Mouse (Mus musculus) liver, postnatal 0 days (tissue): ENCODE measurements around the gene Cir1. TPM values are rescaled to one million over a fixed set of nuclear protein-coding genes. Genes with fewer than 3 reads are reported as not detected.

Source experiments
- ATAC-seq: fragments of 200-750 bp; cut with Nextera tagmentation; 2 replicates; pipeline ENCODE4 v1.8.0; 2017; ENCODE audit warnings: mild to moderate bottlenecking, moderate library complexity
- DNase-seq: peaks from one replicate; pipeline ENCODE4 v3.0.0-alpha.2; 2016
- H3K27ac ChIP-seq: fragments of 300-500 bp; sonication (generic); 2 replicates; pipeline ENCODE4 v1.5.1; 2014; ENCODE audit warnings: antibody characterized with exemption, moderate library complexity, mild to moderate bottlenecking, low read depth
- H3K27me3 ChIP-seq: fragments of 300-500 bp; sonication (generic); 2 replicates; pipeline ENCODE4 v1.6.1; 2014; ENCODE audit warnings: low read length, control low read depth, mixed read lengths; ENCODE audit not compliant: insufficient read depth
- H3K36me3 ChIP-seq: fragments of 300-500 bp; sonication (generic); replicated peaks from 2 replicates; pipeline ENCODE4 v1.6.1; 2014; ENCODE audit warnings: mild to moderate bottlenecking, control low read depth, low read length, moderate library complexity, mixed read lengths; ENCODE audit not compliant: insufficient read depth
- H3K4me1 ChIP-seq: fragments of 300-500 bp; sonication (generic); 2 replicates; pipeline ENCODE4 v1.6.1; 2014; ENCODE audit warnings: antibody characterized with exemption, mild to moderate bottlenecking, control low read depth; ENCODE audit not compliant: insufficient read depth
- H3K4me2 ChIP-seq: fragments of 300-500 bp; sonication (generic); 2 replicates; pipeline ENCODE4 v1.6.1; 2014; ENCODE audit warnings: low read depth, mild to moderate bottlenecking, low read length, moderate library complexity, mixed read lengths
- H3K4me3 ChIP-seq: fragments of 300-500 bp; sonication (generic); 2 replicates; pipeline ENCODE4 v1.5.1; 2014; ENCODE audit warnings: low read depth, low read length
- H3K9ac ChIP-seq: fragments of 300-500 bp; sonication (generic); replicated peaks from 2 replicates; pipeline ENCODE4 v1.6.1; 2014; ENCODE audit warnings: mild to moderate bottlenecking, moderate library complexity
- H3K9me3 ChIP-seq: fragments of 300-500 bp; sonication (generic); 2 replicates; pipeline ENCODE4 v1.6.1; 2016; ENCODE audit warnings: mild to moderate bottlenecking, control low read depth, low read length, mixed read lengths
- CTCF ChIP-seq: sonication (generic); IDR thresholded peaks from 2 replicates; pipeline ENCODE4 v1.5.1; 2016; ENCODE audit warnings: antibody characterized with exemption, low read depth
- EP300 ChIP-seq: IDR thresholded peaks from 2 replicates; pipeline ENCODE4 v1.6.1; 2016; ENCODE audit warnings: antibody characterized with exemption, low read depth, mild to moderate bottlenecking
- WGBS: fragments of 180-500 bp; shearing (Covaris S2); extraction: QIAGEN DNeasy Blood & Tissue Kit; methylation state at CpG from one replicate; pipeline ENCODE4 v1.1.7; 2014; ENCODE audit not compliant: insufficient replicate concordance; 5-methylcytosine and 5-hydroxymethylcytosine counted together
- polyA plus RNA-seq: library from polyadenylated mRNA; unstranded; fragments of >200 nt; fragmentation: Nextera tagmentation; extraction: Ambion mirVana; gene quantifications from 2 replicates; pipeline ENCODE4 v1.2.1, GENCODE M21; 2015

The Cir1 gene
- polyA plus RNA-seq, 1 experiment from 2014 or later: 18.4 TPM

- TF ChIP-seq EP300 (peak; percentile 26; the same call in 1 of the 2 replicates), CTCF (no peak)
- WGBS: 16% methylated on average over 14 of the region's 14 CpGs
- H3K27ac ChIP-seq: peak overlapping the region; percentile 93
- peak overlapping the region; percentile 69 for H3K9ac ChIP-seq
- ATAC-seq: peak; percentile 55
- peak overlapping the region; percentile 72 for H3K4me2 ChIP-seq
- H3K4me1 ChIP-seq: peaks cover 13% of the 10 kb centered on the region; the same call in 1 of the 2 replicates
- H3K4me3 ChIP-seq: peak overlapping the region; percentile 78
- peak; percentile 61 for DNase-seq
- H3K9me3 ChIP-seq: no peaks in the 10 kb centered on the region
- peaks cover 31% of the 10 kb centered on the region for H3K36me3 ChIP-seq
- H3K27me3 ChIP-seq: no peaks in the 10 kb centered on the region
These were observed 608 bp upstream of the Cir1 start for GRCm38 (mm10) chr2:73313117-73313501.

- Histone ChIP-seq H3K4me2 (no peak overlapping the region), H3K9me3 (no peaks in the 10 kb centered on the region), H3K4me3 (no peak overlapping the region), H3K4me1 (peaks cover 16% of the 10 kb centered on the region; the same call in 1 of the 2 replicates), H3K9ac (no peak overlapping the region), H3K36me3 (peaks cover 77% of the 10 kb centered on the region), H3K27ac (no peak overlapping the region), H3K27me3 (no peaks in the 10 kb centered on the region)
- DNase-seq (no peak), ATAC-seq (no peak)
- no peak for TF ChIP-seq CTCF
- TF ChIP-seq EP300: no peak
- 93% methylated on average over 7 of the region's 7 CpGs for WGBS
These were observed 6.5 kb downstream of the Cir1 start for GRCm38 (mm10) chr2:73306006-73306405.

- Histone ChIP-seq H3K27ac (no peak overlapping the region), H3K4me3 (no peak overlapping the region), H3K9ac (no peak overlapping the region), H3K27me3 (no peaks in the 10 kb centered on the region), H3K36me3 (peaks cover 77% of the 10 kb centered on the region), H3K9me3 (no peaks in the 10 kb centered on the region), H3K4me1 (peaks cover 13% of the 10 kb centered on the region; the same call in 1 of the 2 replicates), H3K4me2 (no peak overlapping the region)
- TF ChIP-seq CTCF (no peak), EP300 (no peak)
- 91% methylated on average over 5 of the region's 5 CpGs for WGBS
- no peak for DNase-seq
- no peak for ATAC-seq
These were observed 8.0 kb downstream of the Cir1 start for GRCm38 (mm10) chr2:73304506-73304905.

GRCm38 (mm10) chr2:73302722-73303121 is 9.8 kb downstream of the Cir1 start:
- Histone ChIP-seq H3K4me2 (no peak overlapping the region; the same call in 1 of the 2 replicates), H3K9me3 (no peaks in the 10 kb centered on the region), H3K36me3 (peaks cover 72% of the 10 kb centered on the region), H3K4me3 (no peak overlapping the region), H3K27ac (no peak overlapping the region), H3K4me1 (peaks cover 13% of the 10 kb centered on the region; the same call in 1 of the 2 replicates), H3K9ac (no peak overlapping the region), H3K27me3 (no peaks in the 10 kb centered on the region)
- 79% methylated on average over 9 of the region's 9 CpGs for WGBS
- TF ChIP-seq EP300 (no peak), CTCF (no peak)
- DNase-seq (no peak), ATAC-seq (no peak)

DNA sequence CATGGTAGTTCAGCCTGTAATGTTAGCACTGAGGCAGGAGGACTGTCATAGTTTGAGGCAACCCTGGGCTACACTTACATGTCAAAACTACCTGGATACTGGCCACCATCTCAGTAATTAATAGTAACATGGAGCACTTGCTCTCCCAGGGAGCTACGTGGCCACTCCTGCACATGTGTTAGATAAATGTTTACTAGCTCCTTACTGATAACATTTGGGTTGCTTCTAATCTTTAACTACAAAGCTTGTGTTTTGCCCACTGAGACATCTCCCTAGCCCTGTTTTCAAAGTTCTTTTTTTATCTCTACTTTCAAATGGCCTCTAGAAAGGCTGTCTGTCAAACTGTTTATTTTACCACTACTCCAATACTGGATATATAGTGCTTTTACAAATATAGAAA is 10.5 kb downstream of the Cir1 start:
- peak; percentile 66 for ATAC-seq
- no peak for TF ChIP-seq CTCF
- TF ChIP-seq EP300: peak; percentile 70
- peaks cover 68% of the 10 kb centered on the region for H3K36me3 ChIP-seq
- no peak overlapping the region for H3K4me3 ChIP-seq
- H3K4me1 ChIP-seq: peaks cover 13% of the 10 kb centered on the region; the same call in 1 of the 2 replicates
- peak overlapping the region; percentile 20; the same call in 1 of the 2 replicates for H3K4me2 ChIP-seq
- H3K27ac ChIP-seq: peak overlapping the region; percentile 40; the same call in 1 of the 2 replicates
- WGBS: 29% methylated on average over 1 of the region's 1 CpGs
- no peaks in the 10 kb centered on the region for H3K27me3 ChIP-seq
- no peaks in the 10 kb centered on the region for H3K9me3 ChIP-seq
- no peak overlapping the region for H3K9ac ChIP-seq
- DNase-seq: no peak

DNA sequence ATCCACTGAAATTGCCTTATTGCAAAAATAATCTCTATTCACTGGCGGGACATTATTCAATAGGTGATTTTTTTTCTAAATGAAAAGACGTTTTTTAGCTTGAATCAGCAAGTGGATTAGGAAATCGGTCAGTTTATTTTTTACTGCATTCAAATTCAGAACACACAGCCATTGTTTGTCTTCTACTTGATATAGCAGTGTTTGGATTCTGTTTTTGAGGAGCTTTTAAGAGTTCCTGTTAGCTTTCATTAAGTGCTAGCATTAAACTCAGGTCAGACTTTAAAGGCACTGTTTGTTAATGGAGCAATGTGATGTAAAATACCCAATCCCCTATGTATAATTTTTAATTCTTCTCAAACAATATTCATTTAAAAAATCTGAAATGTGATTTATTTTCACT is 13.7 kb downstream of the Cir1 start:
- ATAC-seq: no peak
- WGBS: 80% methylated on average over 3 of the region's 3 CpGs
- no peak overlapping the region for H3K4me3 ChIP-seq
- TF ChIP-seq EP300 (no peak), CTCF (no peak)
- H3K36me3 ChIP-seq: peaks cover 56% of the 10 kb centered on the region
- H3K4me2 ChIP-seq: no peak overlapping the region
- H3K9ac ChIP-seq: no peak overlapping the region
- H3K27ac ChIP-seq: no peak overlapping the region
- DNase-seq: no peak
- H3K27me3 ChIP-seq: no peaks in the 10 kb centered on the region
- peaks cover 13% of the 10 kb centered on the region; the same call in 1 of the 2 replicates for H3K4me1 ChIP-seq
- H3K9me3 ChIP-seq: no peaks in the 10 kb centered on the region

DNA sequence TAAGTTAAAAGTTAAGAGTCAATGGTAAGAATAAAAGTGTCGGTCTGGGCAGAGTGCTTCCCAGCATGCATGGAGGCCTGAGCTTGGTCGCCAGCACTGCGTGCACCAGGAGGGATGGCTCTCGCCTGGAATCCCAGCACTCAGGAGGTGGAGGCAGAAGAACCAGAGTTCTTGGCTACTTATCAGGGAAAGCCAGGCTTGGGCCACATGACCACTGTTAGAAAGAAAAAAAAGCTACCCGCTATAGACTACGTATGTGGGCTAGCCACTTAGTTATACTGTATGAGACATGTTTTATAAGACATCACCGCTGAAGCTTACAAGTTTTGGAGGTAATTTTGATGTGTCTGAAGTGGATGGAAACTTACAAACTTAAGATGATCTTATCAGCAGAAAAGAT is 14.3 kb downstream of the Cir1 start:
- DNase-seq (no peak), ATAC-seq (no peak)
- H3K4me3 ChIP-seq: no peak overlapping the region
- H3K4me1 ChIP-seq: peaks cover 13% of the 10 kb centered on the region; the same call in 1 of the 2 replicates
- H3K4me2 ChIP-seq: no peak overlapping the region
- H3K36me3 ChIP-seq: peaks cover 58% of the 10 kb centered on the region
- H3K27ac ChIP-seq: no peak overlapping the region
- no peaks in the 10 kb centered on the region for H3K27me3 ChIP-seq
- no peak overlapping the region for H3K9ac ChIP-seq
- TF ChIP-seq CTCF: no peak
- TF ChIP-seq EP300: no peak
- WGBS: 79% methylated on average over 7 of the region's 7 CpGs
- no peaks in the 10 kb centered on the region for H3K9me3 ChIP-seq
